Mouse (Mus musculus) lung, postnatal 0 days (tissue): ENCODE measurements at regions not wholly inside any gene's neighbourhood (a gene's known extent, or its start where the extent isn't known, plus 50 kb on each side); places are given as distances from the start of the nearest gene placed in this dataset.
A peak's percentile ranks its signal among the peaks of the same experiment; 100 is the strongest.

Experiments
- ATAC-seq: fragments of 200-750 bp; cut with Nextera tagmentation; 2 replicates; pipeline ENCODE4 v1.8.0; 2017; ENCODE audit warnings: moderate library complexity
- DNase-seq: peaks from one replicate; pipeline ENCODE4 v3.0.0-alpha.2; 2016; ENCODE audit warnings: low spot score
- H3K27ac ChIP-seq: fragments of 300-500 bp; sonication (generic); 2 replicates; pipeline ENCODE4 v1.5.1; 2014; ENCODE audit warnings: antibody characterized with exemption, mild to moderate bottlenecking, low read length, mixed read lengths
- H3K27me3 ChIP-seq: fragments of 300-500 bp; sonication (generic); replicated peaks from 2 replicates; pipeline ENCODE4 v1.6.1; 2014; ENCODE audit warnings: low read length, mixed read lengths; ENCODE audit not compliant: insufficient read depth
- H3K36me3 ChIP-seq: fragments of 300-500 bp; sonication (generic); 2 replicates; pipeline ENCODE4 v1.6.1; 2014; ENCODE audit warnings: low read length, mixed read lengths; ENCODE audit not compliant: insufficient read depth
- H3K4me1 ChIP-seq: fragments of 300-500 bp; sonication (generic); 2 replicates; pipeline ENCODE4 v1.6.1; 2014; ENCODE audit warnings: antibody characterized with exemption, low read depth, low read length, mixed read lengths; ENCODE audit not compliant: insufficient read depth
- H3K4me2 ChIP-seq: fragments of 300-500 bp; sonication (generic); replicated peaks from 2 replicates; pipeline ENCODE4 v1.6.1; 2014; ENCODE audit warnings: low read depth, mild to moderate bottlenecking, low read length, moderate library complexity, mixed read lengths
- H3K4me3 ChIP-seq: fragments of 300-500 bp; sonication (generic); 2 replicates; pipeline ENCODE4 v1.5.1; 2014; ENCODE audit warnings: low read depth, low read length
- H3K9ac ChIP-seq: fragments of 300-500 bp; sonication (generic); replicated peaks from 2 replicates; pipeline ENCODE4 v1.6.1; 2014; ENCODE audit warnings: low read depth, mild to moderate bottlenecking
- H3K9me3 ChIP-seq: fragments of 300-500 bp; sonication (generic); 2 replicates; pipeline ENCODE4 v1.6.1; 2016; ENCODE audit warnings: low read length, mixed read lengths
- CTCF ChIP-seq: IDR thresholded peaks from 2 replicates; pipeline ENCODE4 v1.5.1; 2016; ENCODE audit warnings: antibody characterized with exemption, mild to moderate bottlenecking
- EP300 ChIP-seq: IDR thresholded peaks from 2 replicates; pipeline ENCODE4 v1.6.1; 2016; ENCODE audit warnings: antibody characterized with exemption, mild to moderate bottlenecking, control low read depth
- WGBS: fragments of 180-500 bp; shearing (Covaris S2); extraction: QIAGEN DNeasy Blood & Tissue Kit; methylation state at CpG from one replicate; pipeline ENCODE4 v1.1.7; 2014; 5-methylcytosine and 5-hydroxymethylcytosine counted together

DNA sequence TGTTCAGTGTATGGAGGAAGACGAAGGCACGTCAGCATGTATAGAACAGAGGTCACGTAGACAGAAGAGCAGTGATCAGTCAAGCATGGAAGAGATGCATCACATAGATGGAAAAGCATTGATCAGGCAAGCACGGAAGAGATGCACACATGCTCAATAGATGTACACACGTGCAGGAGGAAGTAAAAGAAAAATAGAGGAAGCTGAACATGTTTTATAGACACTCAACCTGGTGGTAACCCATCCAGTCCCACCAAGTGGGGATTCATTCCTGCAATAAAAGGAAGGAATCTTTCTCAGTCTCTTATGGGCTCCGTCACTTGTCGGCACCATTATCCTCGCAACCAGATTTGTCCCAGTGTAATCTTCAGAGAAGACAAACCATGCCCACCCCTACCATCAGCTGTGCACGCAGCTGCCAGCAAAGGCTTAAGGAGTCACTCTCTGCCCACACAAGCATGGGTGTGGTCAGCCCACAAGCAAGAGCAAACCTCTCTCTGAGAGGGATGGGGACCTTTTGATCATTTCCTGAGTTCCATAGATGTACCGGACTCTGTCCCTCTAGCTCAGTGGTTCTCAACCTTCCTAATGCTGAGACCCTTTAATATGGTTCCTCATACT is 108.3 kb upstream of the Cdc42ep3 start:
- Histone ChIP-seq H3K4me1 (no peaks in the 10 kb centered on the region; the same call in 1 of the 2 replicates), H3K9ac (no peak overlapping the region), H3K36me3 (no peaks in the 10 kb centered on the region), H3K4me3 (no peak overlapping the region), H3K9me3 (no peaks in the 10 kb centered on the region), H3K27ac (no peak overlapping the region), H3K4me2 (no peak overlapping the region), H3K27me3 (no peaks in the 10 kb centered on the region)
- ATAC-seq: no peak
- DNase-seq: no peak
- 89% methylated on average over 10 of the region's 10 CpGs for WGBS
- TF ChIP-seq EP300 (no peak), CTCF (no peak)

DNA sequence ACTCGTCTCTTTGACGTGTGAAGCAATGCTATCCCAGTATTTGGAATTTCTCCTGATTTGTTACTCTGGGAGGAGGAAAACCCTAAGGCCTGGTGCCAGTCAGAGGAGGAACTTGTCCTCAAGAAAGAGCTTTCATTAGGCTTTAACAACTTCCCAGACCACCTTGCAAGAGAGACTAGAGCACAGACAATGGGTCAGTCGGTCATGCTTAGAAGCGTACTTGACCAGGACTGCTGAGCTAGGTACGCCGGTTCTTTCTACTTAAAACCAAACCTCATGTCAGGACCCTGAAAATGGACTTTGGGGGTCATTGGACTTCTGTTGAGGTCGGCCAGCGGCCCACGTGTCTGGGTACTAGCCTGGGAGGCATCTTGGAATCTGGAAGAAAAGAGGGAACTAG is 110.8 kb upstream of the Cdc42ep3 start:
- Histone ChIP-seq H3K4me1 (no peaks in the 10 kb centered on the region; the same call in 1 of the 2 replicates), H3K9ac (no peak overlapping the region), H3K36me3 (no peaks in the 10 kb centered on the region), H3K4me3 (no peak overlapping the region), H3K27me3 (no peaks in the 10 kb centered on the region), H3K9me3 (no peaks in the 10 kb centered on the region), H3K27ac (no peak overlapping the region), H3K4me2 (no peak overlapping the region)
- no peak for ATAC-seq
- WGBS: 94% methylated on average over 9 of the region's 9 CpGs
- TF ChIP-seq EP300 (no peak), CTCF (no peak)
- no peak for DNase-seq

DNA sequence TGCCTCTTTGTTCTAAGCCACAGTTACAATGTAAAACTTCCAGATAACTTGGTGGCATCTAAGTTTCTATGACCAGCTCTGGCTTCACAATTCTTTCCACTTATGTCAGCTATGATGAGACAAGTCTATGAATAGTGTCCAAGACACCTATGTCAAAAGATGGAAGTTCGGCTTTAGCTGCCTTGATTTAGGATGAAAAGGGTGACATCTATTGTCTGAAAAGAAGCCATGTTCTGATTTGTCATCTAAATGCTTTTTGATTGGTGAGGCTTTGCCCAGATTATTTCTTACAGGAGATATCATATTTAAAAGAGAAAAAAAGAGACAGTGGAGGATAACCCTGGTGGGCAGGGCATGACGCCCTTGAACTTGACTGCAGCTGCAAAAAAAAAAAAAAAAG is 116.7 kb upstream of the Cdc42ep3 start:
- 45% methylated on average over 2 of the region's 2 CpGs for WGBS

DNA sequence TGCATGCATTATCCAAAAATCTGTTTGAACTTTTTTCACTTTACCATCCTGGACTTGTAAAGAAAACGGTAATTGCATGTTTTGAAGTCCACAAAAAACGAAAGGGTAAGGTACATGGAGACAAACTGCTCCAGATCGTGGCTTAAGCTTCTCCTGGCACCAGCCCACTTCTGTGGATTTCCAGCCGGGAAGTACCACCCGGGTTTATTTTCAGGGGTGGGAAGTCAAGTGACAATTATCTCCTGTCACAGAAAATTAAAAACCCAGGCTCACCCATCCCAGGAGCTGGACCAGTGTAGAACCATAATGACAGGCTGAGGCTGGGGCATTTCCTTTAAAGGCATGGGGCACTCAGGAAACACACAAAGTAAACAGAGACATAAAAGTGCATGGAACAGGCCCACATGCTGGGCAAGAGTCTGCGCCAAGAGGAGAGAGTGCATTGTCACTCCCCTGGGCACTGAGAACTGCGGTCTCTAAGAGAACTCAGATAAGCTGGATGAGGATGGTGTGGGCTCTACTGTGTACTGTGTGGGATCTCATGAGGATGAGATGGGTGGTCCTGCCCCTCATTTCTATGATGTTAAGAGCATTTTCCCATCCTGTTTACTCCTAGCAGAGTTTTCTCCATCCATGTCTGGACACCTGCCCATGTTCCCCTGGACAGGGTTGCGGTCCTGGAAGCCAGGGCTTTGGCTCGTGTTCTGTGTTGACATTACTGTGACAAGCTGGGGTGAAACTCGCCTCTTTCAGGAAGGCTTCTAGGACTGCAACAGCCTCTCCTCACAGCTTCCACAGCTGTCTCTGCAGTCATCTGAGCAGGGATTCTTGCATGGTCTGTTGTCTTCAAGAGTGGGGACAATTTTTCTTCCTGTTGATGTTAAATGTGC is 117.5 kb upstream of the Cdc42ep3 start:
- Histone ChIP-seq H3K4me3 (no peak overlapping the region), H3K27me3 (no peaks in the 10 kb centered on the region), H3K9ac (no peak overlapping the region), H3K4me1 (0 out of 2 replicates have a peak, but pooled peaks cover 5% of the 10 kb centered on the region), H3K36me3 (no peaks in the 10 kb centered on the region), H3K4me2 (no peak overlapping the region), H3K27ac (no peak overlapping the region), H3K9me3 (no peaks in the 10 kb centered on the region)
- no peak for TF ChIP-seq CTCF
- no peak for TF ChIP-seq EP300
- peak; percentile 79 for ATAC-seq
- WGBS: 14% methylated on average over 10 of the region's 10 CpGs
- DNase-seq: peak; percentile 63

More for the DNA sequence above, 116.7 kb upstream of the Cdc42ep3 start:
- TF ChIP-seq EP300 (no peak), CTCF (no peak)
- Histone ChIP-seq H3K27ac (no peak overlapping the region), H3K4me3 (no peak overlapping the region), H3K4me1 (0 out of 2 replicates have a peak, but pooled peaks cover 5% of the 10 kb centered on the region), H3K27me3 (no peaks in the 10 kb centered on the region), H3K4me2 (no peak overlapping the region), H3K9ac (no peak overlapping the region), H3K9me3 (no peaks in the 10 kb centered on the region), H3K36me3 (no peaks in the 10 kb centered on the region)
- DNase-seq (no peak), ATAC-seq (no peak)

DNA sequence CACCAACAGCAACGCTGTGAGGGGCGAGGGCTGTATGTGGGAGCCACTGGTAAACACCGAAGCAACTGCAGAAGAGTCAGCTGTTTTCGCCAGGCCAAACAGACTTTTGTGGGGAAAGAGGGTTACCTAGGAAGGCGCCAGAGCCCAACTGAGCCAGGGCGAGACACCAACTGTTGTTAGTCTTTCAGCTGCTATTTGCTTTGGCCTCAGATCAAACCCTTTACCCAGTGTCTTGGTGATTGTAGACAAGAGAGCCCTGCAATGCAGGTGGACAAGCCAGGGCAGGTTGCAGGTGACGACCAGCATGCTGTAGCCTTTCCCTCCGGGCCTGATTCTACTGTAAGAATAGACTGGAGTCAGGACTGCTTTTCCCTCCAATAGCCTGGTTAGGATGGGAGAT is 121.8 kb upstream of the Cdc42ep3 start:
- Histone ChIP-seq H3K4me1 (peaks cover 8% of the 10 kb centered on the region; the same call in 1 of the 2 replicates), H3K27ac (no peak overlapping the region), H3K36me3 (no peaks in the 10 kb centered on the region), H3K9me3 (no peaks in the 10 kb centered on the region), H3K27me3 (no peaks in the 10 kb centered on the region), H3K4me3 (no peak overlapping the region), H3K4me2 (no peak overlapping the region), H3K9ac (no peak overlapping the region)
- DNase-seq (peak; percentile 25), ATAC-seq (peak; percentile 29; the same call in 1 of the 2 replicates)
- 67% methylated on average over 8 of the region's 8 CpGs for WGBS
- TF ChIP-seq EP300 (no peak), CTCF (no peak)

DNA sequence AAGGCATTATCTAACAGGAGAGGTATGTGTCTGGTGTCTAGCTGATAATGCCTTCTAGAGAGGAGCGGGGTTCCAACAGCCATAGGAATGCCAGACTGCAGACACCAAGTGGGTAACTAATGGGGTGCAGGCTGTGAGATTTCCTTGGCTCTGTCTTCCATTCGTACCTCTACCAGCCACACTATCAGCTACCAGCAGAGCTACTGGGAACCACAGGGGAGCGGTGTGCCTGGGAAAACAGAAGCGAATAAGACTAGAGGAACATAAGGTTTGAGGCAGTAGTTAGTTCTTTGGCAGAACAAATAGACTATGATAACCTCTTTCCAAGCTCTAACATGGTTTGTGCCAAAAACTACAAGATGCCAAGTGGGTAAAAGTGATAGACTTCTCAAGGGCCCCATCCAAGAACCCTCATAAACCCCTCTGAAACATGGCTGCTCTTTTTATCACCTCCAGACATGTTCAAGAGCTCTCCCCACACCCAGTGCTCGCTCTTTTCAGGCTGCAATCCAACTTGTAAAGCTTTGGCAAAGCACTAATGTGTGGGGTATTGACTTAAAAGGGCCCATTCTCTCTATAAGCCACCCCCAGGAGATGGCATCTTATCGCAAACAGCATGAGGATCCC is 126.3 kb upstream of the Cdc42ep3 start:
- H3K4me3 ChIP-seq: no peak overlapping the region
- H3K9ac ChIP-seq: no peak overlapping the region
- H3K4me2 ChIP-seq: no peak overlapping the region
- 58% methylated on average over 6 of the region's 6 CpGs for WGBS
- no peaks in the 10 kb centered on the region for H3K36me3 ChIP-seq
- TF ChIP-seq EP300 (no peak), CTCF (no peak)
- no peak for ATAC-seq
- H3K9me3 ChIP-seq: no peaks in the 10 kb centered on the region
- peaks cover 6% of the 10 kb centered on the region; the same call in 1 of the 2 replicates for H3K4me1 ChIP-seq
- DNase-seq: no peak
- no peak overlapping the region for H3K27ac ChIP-seq
- H3K27me3 ChIP-seq: no peaks in the 10 kb centered on the region
